Mouse (Mus musculus): ENCODE results near the gene Nkd1.

Nkd1 gene

DNA sequence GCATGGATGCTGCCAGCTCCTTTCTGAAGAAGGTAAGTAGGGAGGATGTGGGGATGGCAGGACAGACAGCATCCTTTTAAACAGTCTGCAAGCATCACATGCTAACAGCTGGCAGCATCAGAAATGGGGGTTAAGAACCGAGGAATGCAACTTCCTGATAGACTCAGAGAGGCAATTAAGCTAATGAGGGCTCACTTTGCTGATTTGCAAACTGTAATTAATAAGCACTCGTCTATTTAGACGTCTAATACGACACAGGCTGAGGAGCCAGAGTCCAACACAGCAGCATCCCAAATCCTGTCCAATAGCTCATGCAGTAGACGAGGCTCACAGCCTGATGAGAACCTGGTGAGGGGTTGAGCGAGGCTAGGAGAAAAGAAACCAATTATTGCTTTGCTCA lies 89.1 kb downstream of the Nkd1 start:
- in situ Hi-C loops (cut with MseI, MboI), result loop anchor here in 1 of 2 experiments (10.0 kb wide), 1 partner anchor 225 kb away; no protein-coding TSS in a partner anchor

GRCm38 (mm10) chr8:88614981-88615380 lies 93.8 kb downstream of the Nkd1 start:
- in situ Hi-C loops (cut with MseI, MboI), result loop anchor here in 1 of 2 experiments (10.0 kb wide), 1 partner anchor 230 kb away; no protein-coding TSS in a partner anchor

DNA sequence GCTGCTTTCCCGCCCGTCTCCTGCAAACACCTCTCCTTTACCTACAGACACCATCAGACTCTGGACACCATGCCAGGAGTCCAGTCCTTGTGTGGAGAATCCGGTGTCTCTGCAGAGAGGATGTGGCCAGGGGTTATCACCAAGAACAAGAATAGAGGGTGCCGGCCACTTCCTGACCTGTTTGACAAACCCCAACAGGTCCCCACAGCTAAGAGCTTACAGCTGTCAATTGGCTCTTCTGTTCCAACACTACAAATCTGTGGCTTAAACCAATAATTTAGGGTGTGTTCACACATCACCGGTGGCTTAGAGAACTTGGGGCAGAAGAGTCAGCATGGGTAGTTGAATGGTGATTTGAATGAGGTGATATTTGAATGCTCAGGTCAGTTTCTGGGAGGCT lies 97.5 kb downstream of the Nkd1 start:
- in situ Hi-C loops (cut with MseI, MboI), result loop anchor here in 1 of 2 experiments (10.0 kb wide), 1 partner anchor 234 kb away; no protein-coding TSS in a partner anchor

DNA sequence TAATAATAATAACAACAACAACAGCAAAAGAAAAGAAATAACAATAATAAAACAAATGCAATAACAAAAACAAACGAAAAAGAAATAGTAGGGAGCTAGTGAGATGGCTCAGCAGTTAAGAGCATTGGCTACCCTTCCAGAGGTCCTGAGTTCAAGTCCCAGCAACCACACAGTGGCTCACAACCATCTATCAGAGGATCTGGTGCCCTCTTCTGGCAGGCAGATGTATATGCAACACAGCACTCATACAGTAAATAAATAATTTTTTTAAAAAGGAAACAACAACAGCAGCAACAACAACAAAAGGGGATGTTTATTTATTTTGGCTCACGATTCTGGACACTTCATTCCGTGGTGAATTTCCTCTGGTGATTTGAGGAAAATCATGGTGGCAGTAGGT lies 98.4 kb downstream of the Nkd1 start:
- in situ Hi-C loops (cut with MseI, MboI), result loop anchor here in 1 of 2 experiments (10.0 kb wide), 1 partner anchor 235 kb away; no protein-coding TSS in a partner anchor

DNA sequence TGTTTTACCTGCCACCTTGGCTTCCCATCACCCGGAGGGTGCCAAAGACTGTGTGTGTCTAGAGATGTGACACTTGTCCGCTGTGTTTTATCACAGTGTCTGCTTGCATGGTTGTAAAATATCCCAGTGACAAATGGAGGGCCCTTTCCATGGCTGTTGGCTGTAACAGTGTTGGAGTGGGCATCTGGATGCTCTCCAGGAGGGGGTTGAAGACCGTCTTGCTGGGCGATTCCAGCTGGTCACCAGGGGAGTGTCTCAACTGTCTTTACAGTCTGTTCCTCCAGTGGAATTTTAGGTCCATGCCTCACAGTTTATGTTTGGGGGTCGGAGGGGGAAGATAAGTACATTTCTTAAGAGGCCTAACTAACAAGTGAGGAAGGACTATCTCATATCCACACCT lies 99.8 kb downstream of the Nkd1 start:
- in situ Hi-C loops (cut with MseI, MboI), result loop anchor here in 1 of 2 experiments (5.0 kb wide), 1 partner anchor 259 kb away; the partner anchor contains the start of gene Brd7

- in situ Hi-C loops (cut with MseI, MboI), result loop anchor here in 1 of 2 experiments (5.0 kb wide), 1 partner anchor 259 kb away; the partner anchor contains the start of gene Brd7
These were observed 100.3 kb downstream of the Nkd1 start for GRCm38 (mm10) chr8:88621408-88621807.

DNA sequence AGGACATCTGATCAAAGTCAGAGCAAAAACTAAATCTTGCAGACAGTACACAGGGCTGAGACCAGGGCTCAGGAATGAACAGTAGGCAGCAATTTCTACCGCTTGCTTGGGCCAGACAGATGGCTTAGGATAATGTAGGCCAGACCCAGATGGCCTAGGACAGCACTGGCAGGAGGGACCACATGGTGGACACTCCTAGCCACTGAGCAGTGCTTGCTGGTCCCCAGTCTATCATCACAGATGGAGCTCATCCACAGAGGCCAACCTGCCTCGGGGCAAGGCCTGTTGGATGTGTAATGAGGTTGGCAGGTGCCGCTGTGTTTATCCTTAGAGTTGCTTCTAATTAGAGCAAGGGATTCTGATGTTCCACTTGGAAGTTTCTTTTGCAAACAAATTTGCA lies 102.2 kb downstream of the Nkd1 start:
- in situ Hi-C loops (cut with MseI, MboI), result loop anchor here in 1 of 2 experiments (5.0 kb wide), 1 partner anchor 261 kb away; the partner anchor contains the start of gene Brd7

- in situ Hi-C loops (cut with MseI, MboI), result loop anchor here in 1 of 2 experiments (5.0 kb wide), 1 partner anchor 262 kb away; the partner anchor contains the start of gene Brd7
These were observed 103.1 kb downstream of the Nkd1 start for GRCm38 (mm10) chr8:88624276-88624675.

DNA sequence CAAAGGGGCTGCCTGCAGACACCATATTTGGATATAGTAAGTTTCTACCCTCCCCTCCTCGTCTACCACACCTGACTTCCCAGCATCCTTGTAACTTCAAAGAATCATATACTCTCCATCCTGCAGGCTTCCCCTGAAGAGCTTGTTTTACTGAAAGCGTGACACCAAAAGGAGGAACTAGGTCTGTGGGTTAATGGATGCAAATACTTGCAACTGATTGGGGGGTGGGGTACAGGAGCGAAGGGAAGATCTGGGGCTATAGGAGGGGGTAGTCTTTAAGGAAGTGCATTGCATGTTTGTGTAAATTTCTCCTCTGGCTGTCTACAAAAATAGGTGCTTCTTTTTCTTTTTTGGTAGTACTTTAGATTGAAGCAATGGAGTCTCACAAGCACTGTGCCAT lies 105.3 kb downstream of the Nkd1 start:
- in situ Hi-C loops (cut with MseI, MboI), result no loop called here

GRCm38 (mm10) chr8:88626940-88627264 lies 105.7 kb downstream of the Nkd1 start:
- in situ Hi-C loops (cut with MseI, MboI), result no loop called here

DNA sequence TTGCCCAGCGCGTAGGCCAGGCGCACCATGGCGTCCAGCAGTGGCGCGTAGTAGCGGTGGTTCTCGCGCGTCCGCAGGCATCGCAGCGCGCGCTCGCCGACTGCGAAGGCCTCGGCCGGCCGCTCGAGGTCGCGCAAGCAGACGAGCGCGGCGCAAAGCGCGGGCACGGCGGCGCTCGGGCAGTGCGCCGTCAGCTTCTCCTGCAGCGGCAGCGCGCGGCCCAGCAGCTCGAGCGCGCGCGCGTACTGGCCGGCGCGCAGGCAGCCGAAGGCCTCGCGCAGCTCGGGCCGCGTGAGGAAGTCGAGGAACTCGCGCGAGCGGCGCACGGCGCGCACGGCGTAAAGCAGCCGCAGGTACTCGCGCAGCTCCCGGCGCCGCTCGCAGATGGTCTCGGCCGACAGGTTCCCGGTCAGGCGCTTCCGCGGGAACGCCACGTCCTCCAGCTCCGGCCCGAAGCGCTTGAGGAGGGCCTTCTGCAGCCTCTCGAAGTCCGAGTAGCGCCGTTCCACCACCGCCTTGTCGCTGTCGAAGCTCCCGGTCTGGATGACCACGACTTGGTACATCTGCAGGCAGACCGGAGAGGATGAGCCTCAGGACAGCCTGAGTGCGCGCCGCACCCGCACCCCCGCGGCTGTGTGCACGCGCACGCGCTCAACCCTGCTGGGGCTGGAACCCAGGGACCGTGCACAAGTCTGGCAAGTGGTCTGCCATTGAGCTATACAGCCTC lies 106.3 kb downstream of the Nkd1 start:
- in situ Hi-C loops (cut with MseI, MboI), result no loop called here

DNA sequence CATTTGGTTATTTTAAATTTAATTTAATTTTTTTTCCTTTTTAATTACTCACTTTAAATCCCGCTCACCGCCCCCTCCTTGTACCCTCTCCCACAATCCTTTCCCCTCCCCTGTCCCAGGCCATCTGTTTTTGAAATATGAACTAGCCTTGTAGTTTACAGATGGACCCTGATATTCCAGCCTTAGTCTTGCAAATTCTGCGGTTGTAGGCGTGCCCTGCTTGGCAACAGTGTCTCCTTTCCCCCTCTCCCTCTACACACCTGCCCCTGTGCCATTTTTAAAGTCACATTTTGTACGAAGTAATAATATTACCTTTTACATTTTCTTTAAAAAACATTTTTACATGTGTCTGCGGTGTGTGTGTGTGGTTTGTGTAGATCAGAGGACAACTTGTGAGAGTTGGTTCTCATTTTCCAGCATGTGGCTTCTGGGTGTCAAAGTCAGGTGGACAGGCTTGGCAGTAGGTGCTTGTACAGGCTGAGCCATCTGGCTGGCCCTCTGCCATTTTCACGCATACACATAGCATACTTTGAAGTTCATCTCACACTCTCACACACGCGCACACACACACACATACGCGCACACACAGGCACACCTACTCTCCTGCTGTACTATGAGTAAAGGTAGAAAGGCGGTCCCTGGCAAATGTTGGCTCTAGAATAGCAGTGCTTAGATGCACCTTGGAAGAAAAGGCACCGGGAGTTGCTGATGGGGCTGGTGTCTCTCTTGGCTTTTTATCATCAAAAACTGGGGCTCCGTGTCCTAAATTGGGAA lies 107.0 kb downstream of the Nkd1 start:
- in situ Hi-C loops (cut with MseI, MboI), result no loop called here

GRCm38 (mm10) chr8:88630225-88630624 lies 109.1 kb downstream of the Nkd1 start:
- in situ Hi-C loops (cut with MseI, MboI), result no loop called here

DNA sequence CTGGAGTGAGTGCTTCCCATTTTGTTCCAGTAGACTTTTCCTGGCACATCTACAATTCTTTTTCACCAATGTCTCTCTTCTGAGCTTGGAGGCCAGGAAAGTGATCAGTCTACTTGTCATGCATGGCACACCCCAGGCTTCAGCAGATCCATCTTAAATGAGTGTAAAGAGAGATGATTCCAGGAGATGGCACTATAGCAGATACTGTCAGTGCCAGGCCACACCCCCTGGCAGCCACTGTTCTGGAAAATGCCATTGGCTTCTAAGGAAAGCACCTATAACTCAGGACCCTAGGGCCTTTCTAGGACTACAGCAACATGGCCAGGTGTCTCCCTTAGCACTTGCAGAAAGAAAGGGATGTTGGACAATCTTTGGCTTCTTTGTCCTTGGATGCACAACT lies 109.9 kb downstream of the Nkd1 start:
- in situ Hi-C loops (cut with MseI, MboI), result no loop called here

DNA sequence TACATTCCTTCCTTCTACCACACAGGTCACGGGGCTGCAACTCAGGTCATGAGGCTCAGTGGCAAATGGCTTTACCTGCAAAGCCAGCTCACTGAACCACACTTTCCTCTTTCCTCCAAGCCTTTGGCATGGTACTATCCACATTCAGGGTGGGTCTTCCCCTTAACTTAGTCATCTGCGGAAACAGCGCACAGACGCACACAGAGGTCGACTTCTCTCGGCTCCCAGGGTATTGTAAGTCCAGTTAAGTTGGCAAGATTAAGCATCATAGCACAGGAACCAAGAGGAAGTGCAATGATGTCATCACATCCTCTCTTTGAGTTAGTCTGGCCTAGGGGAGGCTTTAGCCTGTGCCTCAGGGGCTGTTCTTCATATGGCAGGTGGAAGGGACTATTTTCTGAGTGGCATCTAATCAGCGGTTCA lies 112.2 kb downstream of the Nkd1 start:
- in situ Hi-C loops (cut with MseI, MboI), result no loop called here

DNA sequence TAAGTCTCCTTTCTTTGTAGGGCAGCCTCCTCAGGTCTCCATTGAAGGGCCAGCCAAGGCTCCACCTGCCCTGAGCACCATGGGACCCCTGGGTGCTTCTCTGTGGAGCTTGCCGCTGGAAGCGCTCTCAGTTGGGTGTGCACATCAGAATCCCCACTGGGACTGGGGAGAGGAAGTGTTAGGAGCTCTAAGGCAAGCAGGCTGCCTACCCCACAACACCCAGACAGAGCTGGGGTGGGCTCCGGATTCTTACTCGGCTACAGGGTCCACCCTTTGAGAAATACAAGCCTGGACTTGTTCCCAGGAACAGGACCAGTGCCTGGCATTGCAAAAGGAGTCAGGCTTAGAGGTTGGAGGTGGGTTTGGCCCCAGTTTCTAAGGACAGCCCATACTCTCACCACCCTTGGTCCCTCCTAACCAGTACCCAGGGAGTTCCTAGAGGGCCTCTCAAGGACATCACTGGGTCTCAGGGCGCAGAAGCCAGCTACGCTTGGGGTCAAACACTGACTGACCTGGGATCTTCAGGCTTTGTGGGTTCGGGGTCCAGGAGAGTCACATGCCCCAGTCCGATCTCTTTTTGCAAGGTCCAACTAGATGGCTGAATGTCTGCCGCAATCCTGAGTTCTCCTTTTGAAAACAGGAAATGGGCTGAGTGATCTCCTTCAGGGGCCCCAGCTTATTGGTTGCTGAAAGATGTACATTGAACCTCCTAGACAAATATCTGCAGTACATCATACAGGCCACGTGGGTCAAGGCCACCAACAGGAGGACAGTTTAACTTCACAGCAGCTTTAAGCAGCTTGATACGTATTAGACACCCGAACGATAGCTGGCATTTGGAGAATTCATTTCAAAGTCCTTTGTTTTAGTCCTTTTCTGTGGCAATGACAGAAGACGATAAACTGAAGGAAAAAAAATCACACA lies 114.6 kb downstream of the Nkd1 start, which contains the start of gene Snx20:
Gene Snx20, minus strand, starts transcription at position 655 of the 924 bp plus-strand sequence.
- in situ Hi-C loops (cut with MseI, MboI), result no loop called here

GRCm38 (mm10) chr8:88637092-88638000 lies 116.2 kb downstream of the Nkd1 start:
- in situ Hi-C loops (cut with MseI, MboI), result no loop called here

- in situ Hi-C loops (cut with MseI, MboI), result no loop called here
These were observed 117.8 kb downstream of the Nkd1 start for GRCm38 (mm10) chr8:88638908-88639307.

- in situ Hi-C loops (cut with MseI, MboI), result no loop called here
These were observed 121.8 kb downstream of the Nkd1 start for GRCm38 (mm10) chr8:88642734-88643564.

Measured in mouse trophoblast stem cell (cell line).